Mouse (Mus musculus) embryonic facial prominence, embryonic 11.5 days (tissue): ENCODE measurements at regions not wholly inside any gene's neighbourhood (a gene's known extent, or its start where the extent isn't known, plus 50 kb on each side); places are given as distances from the start of the nearest gene placed in this dataset.
A peak's percentile ranks its signal among the peaks of the same experiment; 100 is the strongest.

Experiments
- ATAC-seq: fragments of 200-750 bp; cut with Nextera tagmentation; replicated peaks from 2 replicates; pipeline ENCODE4 v1.8.0; 2017; ENCODE audit warnings: low read depth; ENCODE audit not compliant: insufficient number of reproducible peaks, low FRiP score, low TSS enrichment
- DNase-seq: peaks from one replicate; pipeline ENCODE4 v3.0.0-alpha.2; 2015; ENCODE audit warnings: low spot score
- H3K27ac ChIP-seq: fragments of 300-500 bp; sonication (generic); replicated peaks from 2 replicates; pipeline ENCODE4 v1.5.1; 2014; ENCODE audit warnings: mild to moderate bottlenecking, low read depth, low read length, control low read depth
- H3K27me3 ChIP-seq: fragments of 300-500 bp; sonication (generic); 2 replicates; pipeline ENCODE4 v1.6.1; 2014; ENCODE audit warnings: mild to moderate bottlenecking, low read length, moderate library complexity, mixed read lengths; ENCODE audit not compliant: control insufficient read depth, insufficient read depth
- H3K36me3 ChIP-seq: fragments of 300-500 bp; sonication (generic); replicated peaks from 2 replicates; pipeline ENCODE4 v1.6.1; 2014; ENCODE audit warnings: low read depth, mild to moderate bottlenecking, low read length, moderate library complexity, mixed read lengths; ENCODE audit not compliant: control insufficient read depth, insufficient read depth
- H3K4me1 ChIP-seq: fragments of 300-500 bp; sonication (generic); 2 replicates; pipeline ENCODE4 v1.6.1; 2014; ENCODE audit warnings: low read length, mixed read lengths; ENCODE audit not compliant: control insufficient read depth, insufficient read depth
- H3K4me2 ChIP-seq: fragments of 300-500 bp; sonication (generic); 2 replicates; pipeline ENCODE4 v1.6.1; 2014; ENCODE audit warnings: low read depth, mild to moderate bottlenecking, control low read depth, low read length, moderate library complexity
- H3K4me3 ChIP-seq: fragments of 300-500 bp; sonication (generic); 2 replicates; pipeline ENCODE4 v1.5.1; 2014; ENCODE audit warnings: low read depth, low read length, control low read depth
- H3K9ac ChIP-seq: fragments of 300-500 bp; sonication (generic); replicated peaks from 2 replicates; pipeline ENCODE4 v1.6.1; 2014; ENCODE audit warnings: mild to moderate bottlenecking, control low read depth, low read length
- H3K9me3 ChIP-seq: fragments of 300-500 bp; sonication (generic); replicated peaks from 2 replicates; pipeline ENCODE4 v1.6.1; 2016; ENCODE audit warnings: mild to moderate bottlenecking, low read length, inconsistent platforms, mixed read lengths; ENCODE audit not compliant: control insufficient read depth
- WGBS: fragments of 180-500 bp; shearing (Covaris S2); extraction: QIAGEN DNeasy Blood & Tissue Kit; methylation state at CpG from one replicate; pipeline ENCODE4 v1.1.7; 2014; 5-methylcytosine and 5-hydroxymethylcytosine counted together

DNA sequence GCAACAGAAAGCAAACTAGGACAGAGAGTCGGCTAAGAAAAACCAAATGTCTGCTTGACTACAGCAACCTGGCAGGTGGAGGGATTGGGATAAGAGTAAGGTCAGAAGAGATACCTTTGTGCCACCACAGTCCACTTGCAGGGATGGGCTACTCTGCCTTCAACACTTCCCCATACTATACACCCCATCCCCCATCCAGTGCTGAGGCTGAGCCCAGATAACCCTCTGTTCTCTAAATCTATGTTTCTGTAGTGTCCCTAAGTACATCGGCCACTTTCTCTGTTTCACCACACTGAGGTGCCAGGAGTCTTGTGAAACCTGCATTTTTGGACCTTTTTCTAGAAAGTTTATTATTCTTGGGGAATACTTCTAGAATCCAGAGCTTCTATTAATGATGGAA is 196.3 kb upstream of the Kbtbd8 start:
- WGBS: 85% methylated on average over 2 of the region's 2 CpGs
- Histone ChIP-seq H3K36me3 (no peaks in the 10 kb centered on the region), H3K4me2 (no peak overlapping the region), H3K4me3 (no peak overlapping the region), H3K9me3 (no peaks in the 10 kb centered on the region), H3K27me3 (no peaks in the 10 kb centered on the region), H3K4me1 (no peaks in the 10 kb centered on the region), H3K9ac (no peak overlapping the region), H3K27ac (no peak overlapping the region)
- ATAC-seq (no peak), DNase-seq (no peak)

DNA sequence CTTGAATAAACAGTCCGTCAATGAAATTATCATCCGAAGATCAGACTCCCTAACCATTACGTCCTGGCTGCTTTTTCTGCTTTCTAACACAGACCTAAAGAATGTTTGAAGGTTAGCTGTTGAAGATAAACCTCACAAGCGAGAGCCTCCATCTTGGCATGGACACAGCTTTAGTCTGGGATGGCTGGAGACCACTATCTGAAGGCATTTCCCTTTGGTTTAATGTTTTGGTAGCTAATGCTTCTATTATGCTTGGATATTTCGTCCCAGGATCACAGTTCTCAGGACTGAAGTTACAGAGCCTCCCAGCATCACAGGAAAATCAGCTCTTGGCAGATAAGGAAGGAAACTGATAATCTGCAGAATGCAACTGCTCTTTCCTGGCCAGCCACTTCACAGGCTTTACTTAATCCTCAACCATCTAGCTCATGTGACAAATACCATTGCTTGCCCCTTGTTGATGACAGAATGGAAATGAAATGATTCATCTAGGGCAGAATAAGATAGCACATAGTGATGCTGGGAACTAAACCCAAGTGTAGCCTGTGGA is 197.8 kb upstream of the Kbtbd8 start:
- no peaks in the 10 kb centered on the region for H3K36me3 ChIP-seq
- DNase-seq (no peak), ATAC-seq (no peak)
- H3K4me3 ChIP-seq: no peak overlapping the region
- H3K27ac ChIP-seq: no peak overlapping the region
- 81% methylated on average over 5 of the region's 5 CpGs for WGBS
- no peaks in the 10 kb centered on the region for H3K4me1 ChIP-seq
- H3K9ac ChIP-seq: no peak overlapping the region
- H3K9me3 ChIP-seq: no peaks in the 10 kb centered on the region
- no peak overlapping the region for H3K4me2 ChIP-seq
- H3K27me3 ChIP-seq: no peaks in the 10 kb centered on the region

DNA sequence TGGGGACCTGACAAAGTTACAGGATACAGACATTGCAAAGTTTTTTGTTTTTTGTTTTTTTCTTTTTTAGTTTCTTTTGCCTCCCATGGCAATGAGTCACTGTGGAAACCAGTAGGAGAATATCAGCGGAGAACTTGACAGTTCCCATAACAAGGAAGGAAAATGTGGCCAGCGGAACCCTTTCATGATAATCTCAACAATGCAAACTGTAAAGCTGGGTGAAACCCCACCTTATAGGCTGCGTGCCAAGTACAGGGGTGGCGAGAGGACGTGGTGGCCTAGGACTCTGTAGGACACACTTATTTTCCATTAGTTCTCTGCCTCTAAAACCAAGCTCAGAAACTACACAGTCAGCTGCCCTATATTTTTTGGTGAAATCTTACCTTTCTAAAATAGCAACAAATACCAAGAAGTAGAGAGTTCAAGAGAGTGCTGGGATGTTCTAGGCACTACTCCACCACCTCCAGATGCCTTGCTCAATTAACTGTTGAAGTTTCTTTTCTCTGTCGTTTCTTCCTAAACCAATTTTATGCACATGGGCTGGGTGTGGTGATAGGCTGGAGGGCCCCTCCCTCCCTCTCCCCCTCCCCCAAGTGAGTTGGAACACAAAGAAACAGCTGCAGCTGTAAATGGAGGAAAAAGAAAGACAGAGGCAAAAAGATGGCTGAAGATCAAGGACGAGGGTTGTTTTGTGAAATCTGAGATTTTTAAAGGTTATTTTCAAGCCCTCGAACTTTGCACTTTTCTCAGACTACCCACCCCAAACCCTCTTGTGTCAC is 201.0 kb upstream of the Kbtbd8 start:
- Histone ChIP-seq H3K4me3 (no peak overlapping the region), H3K36me3 (no peaks in the 10 kb centered on the region), H3K9me3 (no peaks in the 10 kb centered on the region), H3K27ac (no peak overlapping the region), H3K4me2 (no peak overlapping the region), H3K9ac (no peak overlapping the region), H3K27me3 (no peaks in the 10 kb centered on the region), H3K4me1 (no peaks in the 10 kb centered on the region)
- ATAC-seq: no peak
- no peak for DNase-seq
- 63% methylated on average over 8 of the region's 8 CpGs for WGBS

DNA sequence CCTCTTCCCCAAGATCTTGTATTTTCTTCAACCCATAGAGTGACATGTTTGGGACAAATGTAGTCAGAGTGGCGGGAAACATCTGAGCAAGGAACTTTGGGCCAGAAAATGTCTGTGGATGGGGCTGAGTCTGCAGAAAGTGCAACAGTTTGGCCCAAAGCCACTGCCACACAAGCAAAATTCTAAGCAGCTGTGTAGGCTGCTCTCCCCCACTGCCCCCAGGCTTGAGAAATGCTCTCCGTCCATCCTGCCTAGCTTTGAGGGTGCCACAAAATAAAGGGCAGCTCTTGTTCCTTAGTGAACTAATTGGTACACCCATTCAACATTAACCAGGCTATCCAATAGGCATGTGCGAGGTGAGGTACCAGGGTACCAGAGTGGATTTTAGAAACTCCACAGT is 205.2 kb upstream of the Kbtbd8 start:
- 71% methylated on average over 3 of the region's 3 CpGs for WGBS
- no peak overlapping the region for H3K4me2 ChIP-seq
- no peaks in the 10 kb centered on the region for H3K9me3 ChIP-seq
- no peaks in the 10 kb centered on the region for H3K36me3 ChIP-seq
- H3K27ac ChIP-seq: no peak overlapping the region
- no peak overlapping the region for H3K4me3 ChIP-seq
- DNase-seq (peak; percentile 23), ATAC-seq (no peak)
- no peaks in the 10 kb centered on the region for H3K27me3 ChIP-seq
- H3K4me1 ChIP-seq: no peaks in the 10 kb centered on the region
- H3K9ac ChIP-seq: no peak overlapping the region

DNA sequence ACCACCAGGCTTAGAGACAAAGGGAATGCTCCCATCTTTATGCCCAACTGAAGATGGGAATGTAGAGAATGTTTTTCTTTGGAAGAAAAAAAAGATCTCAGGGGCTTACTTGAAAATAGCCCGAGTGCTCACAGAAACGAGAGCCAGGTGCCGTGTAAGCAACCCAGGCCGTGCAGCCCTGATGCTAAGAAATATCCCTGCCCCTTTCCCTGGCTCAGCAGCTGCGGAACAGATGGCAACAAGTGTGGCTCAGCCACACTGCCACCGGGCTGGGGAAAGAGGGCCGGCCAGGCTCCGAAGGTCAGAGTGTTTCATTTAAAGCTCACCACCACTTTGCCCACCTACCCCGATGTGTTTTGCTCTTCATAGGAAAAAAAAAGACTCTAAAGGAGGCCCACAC is 205.7 kb upstream of the Kbtbd8 start:
- 24% methylated on average over 9 of the region's 9 CpGs for WGBS
- H3K27me3 ChIP-seq: no peaks in the 10 kb centered on the region
- H3K36me3 ChIP-seq: no peaks in the 10 kb centered on the region
- H3K4me3 ChIP-seq: no peak overlapping the region
- no peaks in the 10 kb centered on the region for H3K4me1 ChIP-seq
- H3K9ac ChIP-seq: no peak overlapping the region
- H3K27ac ChIP-seq: no peak overlapping the region
- no peak overlapping the region for H3K4me2 ChIP-seq
- ATAC-seq: no peak
- no peaks in the 10 kb centered on the region for H3K9me3 ChIP-seq
- DNase-seq: peak; percentile 75

DNA sequence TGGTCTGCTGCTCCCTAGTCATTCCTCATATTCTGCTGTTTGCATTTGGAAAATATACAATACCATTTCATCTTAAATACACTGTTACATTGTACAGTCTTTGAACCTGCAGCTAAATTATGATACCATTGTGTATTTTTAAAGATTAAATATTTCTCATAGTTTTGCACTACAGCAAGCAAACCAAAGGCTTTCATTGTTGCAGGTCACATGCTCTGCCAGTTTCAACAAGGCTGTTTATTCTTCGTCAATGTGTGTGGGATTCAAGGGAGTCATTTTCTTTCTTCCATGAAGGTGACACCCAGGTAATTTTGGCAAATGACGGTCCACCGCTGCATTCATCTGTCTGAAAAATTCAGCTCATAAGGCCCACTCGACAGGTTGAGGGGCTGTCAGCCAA is 200.9 kb upstream of the Lrig1 start:
- H3K4me1 ChIP-seq: no peaks in the 10 kb centered on the region
- H3K9me3 ChIP-seq: no peaks in the 10 kb centered on the region
- no peak overlapping the region for H3K4me2 ChIP-seq
- H3K27ac ChIP-seq: no peak overlapping the region
- H3K9ac ChIP-seq: no peak overlapping the region
- no peaks in the 10 kb centered on the region for H3K36me3 ChIP-seq
- WGBS: 71% methylated on average over 4 of the region's 4 CpGs
- DNase-seq: no peak
- H3K4me3 ChIP-seq: no peak overlapping the region
- no peak for ATAC-seq
- H3K27me3 ChIP-seq: no peaks in the 10 kb centered on the region

DNA sequence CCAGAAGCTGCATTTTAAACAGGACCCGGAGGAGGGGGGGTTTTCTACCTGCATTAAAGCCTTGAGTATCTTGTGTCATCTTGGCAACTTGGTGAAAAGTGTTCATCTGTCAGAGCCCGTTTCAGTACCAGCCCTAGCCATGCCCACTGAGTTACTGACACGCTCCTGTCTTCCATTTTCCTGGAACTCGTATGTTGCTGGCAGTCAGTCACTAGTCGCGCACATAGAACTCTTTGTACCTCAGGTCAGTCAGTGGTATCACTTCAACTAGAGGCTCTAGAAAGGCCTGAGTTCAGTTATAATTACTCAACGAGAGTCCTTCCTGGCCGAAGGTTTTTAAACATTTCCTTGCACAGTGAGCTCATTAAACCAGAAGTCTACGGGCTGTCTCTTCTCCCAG is 198.9 kb upstream of the Lrig1 start:
- WGBS: 86% methylated on average over 9 of the region's 9 CpGs
- H3K9me3 ChIP-seq: no peaks in the 10 kb centered on the region
- DNase-seq: no peak

DNA sequence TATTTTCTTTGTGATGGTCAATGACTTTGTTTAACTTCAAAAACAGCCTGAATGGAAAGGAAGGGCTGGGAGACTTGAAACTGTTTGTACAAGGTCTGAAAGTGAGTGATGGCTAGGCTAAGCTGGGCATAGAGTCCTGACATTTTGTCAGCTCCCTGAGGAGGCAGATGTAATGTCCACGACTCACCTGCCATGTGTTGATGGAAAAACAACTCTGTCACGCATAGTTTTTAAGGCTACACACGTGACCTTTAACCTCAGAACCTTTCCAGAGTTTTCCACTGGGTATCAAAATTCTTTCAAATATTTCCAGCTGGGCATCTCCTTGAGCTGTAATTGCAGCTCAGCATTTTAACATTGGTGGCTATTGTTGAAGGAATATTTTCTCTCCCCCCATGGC is 190.2 kb upstream of the Lrig1 start:
- Histone ChIP-seq H3K27me3 (no peaks in the 10 kb centered on the region), H3K4me1 (no peaks in the 10 kb centered on the region), H3K9me3 (no peaks in the 10 kb centered on the region), H3K9ac (no peak overlapping the region), H3K4me2 (no peak overlapping the region), H3K27ac (no peak overlapping the region), H3K36me3 (no peaks in the 10 kb centered on the region), H3K4me3 (no peak overlapping the region)
- 22% methylated on average over 3 of the region's 3 CpGs for WGBS
- ATAC-seq: no peak
- peak; percentile 42 for DNase-seq

More for the DNA sequence above, 198.9 kb upstream of the Lrig1 start:
- H3K4me3 ChIP-seq: no peak overlapping the region
- H3K27ac ChIP-seq: no peak overlapping the region
- H3K4me1 ChIP-seq: no peaks in the 10 kb centered on the region
- no peak overlapping the region for H3K4me2 ChIP-seq
- H3K9ac ChIP-seq: no peak overlapping the region
- ATAC-seq: no peak
- H3K36me3 ChIP-seq: no peaks in the 10 kb centered on the region
- H3K27me3 ChIP-seq: no peaks in the 10 kb centered on the region
